Mouse (Mus musculus) MEL (cell line): ENCODE data around the gene Gm5108. TPM values are rescaled to one million over a fixed set of nuclear protein-coding genes. Genes with fewer than 3 reads are reported as not detected.

ENCODE experiments used
- DNase-seq: peaks from one replicate; pipeline ENCODE4 v3.0.0; 2011; ENCODE audit warnings: low read depth, low spot score
- H3K27ac ChIP-seq: 2 replicates; pipeline ENCODE4 v1.5.1; 2012; ENCODE audit warnings: low read depth, mild to moderate bottlenecking, control low read depth, low read length, moderate library complexity; ENCODE audit not compliant: control insufficient read depth
- H3K27me3 ChIP-seq, 2 experiments: fragments of 150-350 bp in 1 of 2; sonication (generic) in 1 of 2; 2 replicates each; pipeline ENCODE4 v1.6.1; 2012; ENCODE audit warnings: low read length in 2 of 2, mild to moderate bottlenecking in 2 of 2, improper control_type of control experiment in 1 of 2, moderate library complexity in 1 of 2; ENCODE audit not compliant: insufficient read depth in 2 of 2, control insufficient read depth in 1 of 2
- H3K36me3 ChIP-seq, 2 experiments: 2 replicates each; pipeline ENCODE4 v1.6.1; 2012 to 2014; ENCODE audit warnings: low read length in 2 of 2, improper control_type of control experiment in 1 of 2, inconsistent platforms in 1 of 2, mild to moderate bottlenecking in 1 of 2; ENCODE audit not compliant: insufficient read depth in 2 of 2, control insufficient read depth in 1 of 2
- H3K4me1 ChIP-seq, 2 experiments: fragments of 150-350 bp in 1 of 2; sonication (generic) in 1 of 2; 2 replicates each; pipeline ENCODE4 v1.6.1; 2012; ENCODE audit warnings: low read length in 2 of 2, improper control_type of control experiment in 1 of 2, mild to moderate bottlenecking in 1 of 2; ENCODE audit not compliant: insufficient read depth in 2 of 2, control insufficient read depth in 1 of 2
- H3K4me3 ChIP-seq, 2 experiments: fragments of 150-350 bp in 1 of 2; sonication (generic) in 1 of 2; 2 replicates each; pipeline ENCODE4 v1.5.1; 2012; ENCODE audit warnings: low read depth in 2 of 2, low read length in 2 of 2, mild to moderate bottlenecking in 2 of 2, moderate library complexity in 2 of 2, control low read depth in 1 of 2, improper control_type of control experiment in 1 of 2; ENCODE audit not compliant: control insufficient read depth in 1 of 2, insufficient read depth in 1 of 2
- H3K79me2 ChIP-seq: 2 replicates; pipeline ENCODE4 v1.6.1; 2012; ENCODE audit warnings: mild to moderate bottlenecking, low read length, moderate library complexity; ENCODE audit not compliant: control insufficient read depth, poor library complexity, insufficient read depth
- H3K9ac ChIP-seq: 2 replicates; pipeline ENCODE4 v1.6.1; 2012; ENCODE audit warnings: low read depth, mild to moderate bottlenecking, control low read depth, low read length, moderate library complexity; ENCODE audit not compliant: control insufficient read depth, poor library complexity, severe bottlenecking
- H3K9me3 ChIP-seq: fragments of 150-350 bp; sonication (generic); replicated peaks from 2 replicates; pipeline ENCODE4 v1.6.1; 2012; ENCODE audit warnings: mild to moderate bottlenecking, low read length, improper control_type of control experiment, moderate library complexity; ENCODE audit not compliant: insufficient read depth
- BHLHE40 ChIP-seq: IDR thresholded peaks from 2 replicates; pipeline ENCODE4 v1.6.1; 2012; ENCODE audit warnings: low read depth, mild to moderate bottlenecking, inconsistent platforms, low read length, improper control_type of control experiment, borderline replicate concordance
- CHD2 ChIP-seq: IDR thresholded peaks from 2 replicates; pipeline ENCODE4 v1.6.1; 2011; ENCODE audit warnings: low read length, improper control_type of control experiment
- CTCF ChIP-seq, 3 experiments: IDR thresholded peaks in 2 of 3; conservative IDR thresholded peaks in 1 of 3; 2 replicates each; pipeline ENCODE4 v1.5.1; 2011 to 2012; ENCODE audit warnings: low read length in 3 of 3, low read depth in 2 of 3, mild to moderate bottlenecking in 2 of 3, improper control_type of control experiment in 1 of 3, inconsistent platforms in 1 of 3, mixed read lengths in 1 of 3, moderate library complexity in 1 of 3; ENCODE audit not compliant: control insufficient read depth in 1 of 3, insufficient read depth in 1 of 3, poor library complexity in 1 of 3, severe bottlenecking in 1 of 3
- ELF1 ChIP-seq: IDR thresholded peaks from 2 replicates; pipeline ENCODE4 v1.6.1; 2014; ENCODE audit warnings: low read depth, mild to moderate bottlenecking, inconsistent platforms, low read length, improper control_type of control experiment, moderate library complexity
- GABPA ChIP-seq: IDR thresholded peaks from 2 replicates; pipeline ENCODE4 v1.6.1; 2012; ENCODE audit warnings: low read depth, mild to moderate bottlenecking, inconsistent platforms, low read length, improper control_type of control experiment, moderate library complexity
- GATA1 ChIP-seq: IDR thresholded peaks from 2 replicates; pipeline ENCODE4 v1.6.1; 2011; ENCODE audit warnings: low read depth, low read length, improper control_type of control experiment
- HCFC1 ChIP-seq: IDR thresholded peaks from 2 replicates; pipeline ENCODE4 v1.6.1; 2012; ENCODE audit warnings: low read depth, mild to moderate bottlenecking, inconsistent platforms, low read length, improper control_type of control experiment, moderate library complexity
- KAT2A ChIP-seq: conservative IDR thresholded peaks from 2 replicates; pipeline ENCODE4 v1.6.1; 2012; ENCODE audit warnings: low read depth, low read length, improper control_type of control experiment, inconsistent platforms
- MAFK ChIP-seq: IDR thresholded peaks from 2 replicates; pipeline ENCODE4 v1.6.1; 2011; ENCODE audit warnings: low read depth, mild to moderate bottlenecking, low read length, improper control_type of control experiment, borderline replicate concordance
- MAX ChIP-seq: IDR thresholded peaks from 2 replicates; pipeline ENCODE4 v1.6.1; 2011; ENCODE audit warnings: low read length, improper control_type of control experiment
- MYB ChIP-seq: IDR thresholded peaks from 2 replicates; pipeline ENCODE4 v1.6.1; 2011; ENCODE audit warnings: mild to moderate bottlenecking, low read depth, low read length, improper control_type of control experiment
- NRF1 ChIP-seq: IDR thresholded peaks from 2 replicates; pipeline ENCODE4 v1.6.1; 2014; ENCODE audit warnings: low read depth, mild to moderate bottlenecking, inconsistent platforms, low read length, improper control_type of control experiment, moderate library complexity; ENCODE audit not compliant: poor library complexity, insufficient read depth, severe bottlenecking
- POLR2AphosphoS2 ChIP-seq: IDR thresholded peaks from 2 replicates; pipeline ENCODE4 v1.6.1; 2011; ENCODE audit warnings: low read length, improper control_type of control experiment
- RAD21 ChIP-seq: IDR thresholded peaks from 2 replicates; pipeline ENCODE4 v1.6.1; 2011; ENCODE audit warnings: mild to moderate bottlenecking, low read depth, low read length, improper control_type of control experiment
- RCOR1 ChIP-seq: IDR thresholded peaks from 2 replicates; pipeline ENCODE4 v1.6.1; 2012; ENCODE audit warnings: low read depth, mild to moderate bottlenecking, inconsistent platforms, low read length, improper control_type of control experiment
- SIN3A ChIP-seq: IDR thresholded peaks from 2 replicates; pipeline ENCODE4 v1.6.1; 2012; ENCODE audit warnings: low read length, improper control_type of control experiment, inconsistent platforms
- TAL1 ChIP-seq: IDR thresholded peaks from 2 replicates; pipeline ENCODE4 v1.6.1; 2012; ENCODE audit warnings: mild to moderate bottlenecking, inconsistent platforms, low read length, moderate library complexity, mixed read lengths
- TCF12 ChIP-seq: IDR thresholded peaks from 2 replicates; pipeline ENCODE4 v1.6.1; 2014; ENCODE audit warnings: low read depth, mild to moderate bottlenecking, inconsistent platforms, low read length, improper control_type of control experiment, moderate library complexity
- USF2 ChIP-seq, 2 experiments: IDR thresholded peaks; 2 replicates each; pipeline ENCODE4 v1.6.1; 2011 to 2012; ENCODE audit warnings: improper control_type of control experiment in 2 of 2, low read length in 2 of 2, borderline replicate concordance in 1 of 2, inconsistent platforms in 1 of 2, low read depth in 1 of 2, mild to moderate bottlenecking in 1 of 2; ENCODE audit not compliant: insufficient read depth in 1 of 2
- ZKSCAN1 ChIP-seq: IDR thresholded peaks from 2 replicates; pipeline ENCODE4 v1.6.1; 2012; ENCODE audit warnings: low read depth, mild to moderate bottlenecking, inconsistent platforms, low read length, improper control_type of control experiment, moderate library complexity
- polyA plus RNA-seq, 2 experiments: library from polyadenylated mRNA; stranded (reverse) in 1 of 2; unstranded in 1 of 2; fragments of >175 nt in 1 of 2; fragments of >200 nt in 1 of 2; gene quantifications; 2 replicates each; pipeline versions ENCODE4 v1.2.1 to v1.2.4; 2012; ENCODE audit warnings: low replicate concordance in 2 of 2, low read depth in 1 of 2; ENCODE audit not compliant: insufficient read length in 2 of 2, insufficient read depth in 1 of 2, missing spikeins in 1 of 2
- total RNA-seq: library from RNA; depleted of rRNA; stranded (reverse); fragments of 300-350 nt; gene quantifications from 2 replicates; pipeline ENCODE4 v1.2.3, GENCODE M21; 2012

The Gm5108 gene
- total and polyA plus RNA-seq, 3 experiments, result not detected

DNA sequence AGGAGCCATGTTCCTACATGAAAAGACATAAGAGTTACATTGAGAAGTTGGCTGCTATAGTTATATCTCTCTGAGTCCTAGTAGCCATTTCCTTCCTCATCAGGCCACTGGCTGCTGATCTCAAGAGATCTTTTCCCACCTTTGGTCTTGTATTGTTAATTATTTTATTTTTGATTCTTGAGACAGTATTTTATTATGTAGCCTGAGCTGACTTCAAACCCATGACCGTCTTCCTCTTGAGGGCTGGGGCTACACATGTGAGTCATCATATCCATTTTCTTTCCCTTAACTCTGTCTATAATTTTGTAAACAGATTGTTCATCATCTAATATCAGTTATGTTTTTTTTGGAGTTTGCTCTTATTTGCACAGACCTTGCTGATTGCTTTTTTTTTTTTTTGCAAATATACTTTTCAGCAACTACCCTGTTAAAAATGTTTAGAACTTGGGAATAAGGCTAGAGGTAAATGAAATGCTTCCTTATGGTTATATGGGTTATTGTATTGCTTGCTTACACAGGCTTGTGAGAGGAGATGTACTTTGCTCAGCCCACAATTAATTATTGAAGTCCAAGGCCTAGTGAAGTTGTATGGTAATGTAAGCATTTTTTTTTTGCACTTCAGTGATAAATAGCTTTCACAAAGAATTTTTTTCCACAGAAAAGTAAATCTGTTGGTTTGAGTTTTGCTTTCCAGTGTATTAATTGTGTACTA, 2.8 kb downstream of the Gm5108 start:
- H3K79me2 ChIP-seq, result no peaks in the 10 kb centered on the region
- no peaks in the 10 kb centered on the region for H3K36me3 ChIP-seq
- no peaks in the 10 kb centered on the region for H3K27me3 ChIP-seq
- H3K4me1 ChIP-seq, result no peaks in the 10 kb centered on the region
- no peak overlapping the region for H3K27ac ChIP-seq
- H3K9me3 ChIP-seq, result no peaks in the 10 kb centered on the region
- no peak overlapping the region for H3K4me3 ChIP-seq
- TF ChIP-seq HCFC1, result no peak
- TF ChIP-seq MAX, result no peak
- TF ChIP-seq KAT2A, result no peak
- TF ChIP-seq GABPA, result no peak
- TF ChIP-seq RCOR1, result no peak
- no peak for TF ChIP-seq TAL1
- no peak for TF ChIP-seq ELF1
- TF ChIP-seq SIN3A, result no peak
- no peak for TF ChIP-seq GATA1
- no peak for TF ChIP-seq POLR2AphosphoS2
- no peak for TF ChIP-seq CTCF (IDR thresholded peaks at IDR 0.05 in 2 of 3, conservative IDR thresholded peaks at IDR 0.05 in 1 of 3; ENCODE audit: control insufficient read depth in 1 of 3, insufficient read depth in 1 of 3, low read depth in 2 of 3, low read length in 3 of 3, poor library complexity in 1 of 3, severe bottlenecking in 1 of 3)
- TF ChIP-seq RAD21, result no peak
- TF ChIP-seq CHD2, result no peak
- TF ChIP-seq MAFK, result no peak
- no peak overlapping the region for H3K9ac ChIP-seq
- DNase-seq, result no peak

DNA sequence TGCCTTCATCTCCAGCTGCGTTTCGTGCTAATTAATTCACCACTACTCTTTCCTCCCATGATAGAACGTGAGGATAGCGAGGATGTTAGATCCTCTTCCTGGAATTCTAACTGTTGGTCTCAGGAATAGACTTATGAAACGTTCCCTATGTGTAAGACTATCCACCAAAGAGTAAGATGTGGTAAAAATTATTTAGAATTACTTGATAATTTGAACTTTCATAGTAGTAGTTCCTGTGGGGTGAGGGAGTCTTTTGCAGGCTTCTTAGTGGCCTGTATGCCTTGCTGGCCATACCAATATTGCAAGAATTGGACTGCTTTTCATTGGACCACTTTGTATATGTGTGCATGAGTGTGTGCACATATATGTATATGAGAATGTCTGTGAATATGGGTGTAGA, 4.9 kb downstream of the Gm5108 start, which contains the start of gene Gm21905:
Gene Gm21905 (minus strand): TSS at position 101 of the 400 bp plus-strand sequence.
- TF ChIP-seq BHLHE40, result no peak
- TF ChIP-seq TCF12, result no peak
- TF ChIP-seq NRF1, result no peak
- no peak for TF ChIP-seq USF2 (IDR thresholded peaks at IDR 0.05; ENCODE audit: borderline replicate concordance in 1 of 2, insufficient read depth in 1 of 2, low read depth in 1 of 2, low read length in 2 of 2)
- TF ChIP-seq GATA1, result no peak
- no peak for TF ChIP-seq ZKSCAN1
- TF ChIP-seq MYB, result no peak
- Histone ChIP-seq H3K4me3 (no peak within 1 kb of the TSS), H3K27me3 (no peaks in the 10 kb centered on the region), H3K9ac (no peak within 1 kb of the TSS), H3K79me2 (no peaks in the 10 kb centered on the region), H3K36me3 (no peaks in the 10 kb centered on the region), H3K4me1 (no peaks in the 10 kb centered on the region), H3K9me3 (no peaks in the 10 kb centered on the region), H3K27ac (no peak within 1 kb of the TSS)
- no peak for DNase-seq
